Mouse (Mus musculus) thymus, postnatal 0 days (tissue): ENCODE measurements at regions not wholly inside any gene's neighbourhood (a gene's known extent, or its start where the extent isn't known, plus 50 kb on each side); places are given as distances from the start of the nearest gene placed in this dataset.

ENCODE experiments used
- DNase-seq: peaks from one replicate; pipeline ENCODE4 v3.0.0-alpha.2; 2015; ENCODE audit warnings: low spot score

- DNase-seq: peak; percentile 66
Measured at GRCm38 (mm10) chr10:25118674-25119670, 188.7 kb downstream of the Akap7 start.

DNA sequence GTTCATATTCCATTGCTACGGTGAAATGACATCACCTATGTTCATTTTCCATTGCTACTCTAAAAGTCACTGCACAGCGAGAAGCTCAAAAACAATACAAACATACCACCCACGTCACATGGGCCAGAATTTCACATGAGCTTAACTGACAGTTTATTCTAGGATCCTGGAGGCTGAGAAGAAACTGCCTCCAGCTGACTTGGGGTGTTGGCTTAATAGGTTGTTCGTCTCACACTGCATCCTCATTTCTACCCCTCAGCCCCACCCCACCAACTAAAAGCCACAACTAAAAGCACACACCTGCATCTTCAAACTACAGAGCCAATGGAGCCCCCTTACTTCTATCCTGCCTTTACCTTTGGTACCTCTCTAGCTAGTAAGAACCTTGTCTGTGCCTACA is 187.0 kb upstream of the Arg1 start:
- peak; percentile 81 for DNase-seq

DNA sequence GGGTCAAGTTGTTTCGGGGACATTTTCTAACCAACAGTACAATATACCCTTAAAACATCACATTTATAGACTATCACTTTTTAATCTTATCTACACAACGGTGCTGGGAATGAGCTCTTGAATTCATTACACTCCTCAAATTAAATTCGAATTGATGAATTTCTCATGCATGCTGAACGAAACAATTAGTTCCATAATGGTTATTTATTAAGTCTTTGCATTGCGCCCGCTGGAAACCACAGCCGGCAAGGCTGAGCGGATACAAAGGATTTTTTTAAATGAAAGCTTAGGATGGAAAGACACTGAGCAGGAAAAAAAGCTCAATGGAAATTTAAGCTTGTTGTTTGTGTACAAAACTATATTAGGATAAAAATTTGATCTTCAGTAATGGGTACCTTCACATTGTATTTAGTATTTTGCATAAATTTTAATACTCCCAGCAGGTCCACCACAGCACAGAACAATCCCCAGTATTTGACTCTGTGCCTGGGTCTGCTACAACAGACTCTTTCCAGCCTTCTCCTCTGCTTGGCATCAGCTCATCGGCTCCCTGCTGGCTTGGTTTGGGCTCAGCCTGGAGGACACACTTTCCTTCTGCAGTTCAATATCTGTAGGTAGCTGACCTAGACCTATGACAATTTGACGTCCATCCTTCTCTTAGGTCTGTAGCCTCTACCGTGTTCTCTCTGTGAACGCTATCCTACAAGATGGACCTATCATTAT is 185.3 kb upstream of the Arg1 start:
- DNase-seq: no peak

- DNase-seq: no peak
Measured at GRCm38 (mm10) chr10:25111636-25112422, 184.5 kb upstream of the Arg1 start.

- DNase-seq: no peak
Measured at GRCm38 (mm10) chr10:25111181-25111580, 183.9 kb upstream of the Arg1 start.

- DNase-seq: no peak
Measured at GRCm38 (mm10) chr10:25098070-25098469, 170.8 kb upstream of the Arg1 start.

DNA sequence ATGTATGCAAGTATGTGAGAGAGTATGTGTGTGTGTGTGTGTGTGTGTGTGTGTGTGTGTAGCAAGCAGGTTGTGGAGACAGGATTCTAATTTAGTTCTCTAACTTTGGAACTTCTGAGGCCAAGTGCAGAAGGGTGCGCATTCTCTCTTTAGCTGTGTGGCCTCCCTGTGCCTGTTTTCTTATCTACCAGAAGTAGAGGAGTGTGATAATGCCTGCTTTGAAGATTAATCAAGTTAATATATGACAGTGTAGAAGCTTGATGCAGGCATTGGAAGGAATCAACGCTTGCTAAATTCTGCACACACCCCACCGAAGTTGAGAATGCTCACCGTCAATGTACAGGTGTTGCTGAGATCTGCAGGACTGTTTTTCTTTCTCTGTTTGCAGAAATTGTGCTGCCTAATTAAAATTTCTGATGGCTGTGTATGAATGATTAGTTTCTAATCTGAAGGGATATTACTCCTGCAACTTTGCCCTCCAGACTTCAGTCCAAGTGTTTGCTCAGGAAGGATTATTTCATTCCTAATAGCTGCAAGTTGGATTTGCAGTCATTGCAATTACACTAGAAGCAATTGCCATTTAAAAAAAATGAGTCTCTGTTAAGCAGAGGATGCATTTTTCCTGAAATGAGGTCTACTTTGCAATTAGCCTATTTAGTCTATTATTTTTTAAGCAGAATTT is 162.6 kb upstream of the Arg1 start:
- DNase-seq: no peak

DNA sequence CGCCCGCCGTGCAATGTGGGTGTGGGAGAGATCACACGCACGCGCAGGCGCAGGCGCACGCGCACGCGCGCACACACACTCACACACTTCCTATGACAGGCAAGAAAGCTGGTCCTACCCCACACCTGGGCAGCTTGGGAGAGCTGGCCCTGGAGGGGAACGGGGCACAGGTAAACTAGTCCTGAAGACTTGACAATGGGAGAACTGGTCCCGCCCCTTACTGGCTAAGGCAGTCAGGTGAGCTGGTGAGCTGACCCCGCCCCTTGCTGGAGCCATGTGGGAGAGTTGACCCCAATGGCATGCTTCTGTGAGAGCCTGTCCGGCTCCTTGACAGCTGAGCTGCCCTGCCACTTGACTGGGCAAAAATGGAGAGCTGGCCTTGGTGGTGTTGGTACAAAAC is 159.5 kb upstream of the Arg1 start:
- no peak for DNase-seq

- no peak for DNase-seq
Measured at GRCm38 (mm10) chr10:25082930-25083329, 155.6 kb upstream of the Arg1 start.

DNA sequence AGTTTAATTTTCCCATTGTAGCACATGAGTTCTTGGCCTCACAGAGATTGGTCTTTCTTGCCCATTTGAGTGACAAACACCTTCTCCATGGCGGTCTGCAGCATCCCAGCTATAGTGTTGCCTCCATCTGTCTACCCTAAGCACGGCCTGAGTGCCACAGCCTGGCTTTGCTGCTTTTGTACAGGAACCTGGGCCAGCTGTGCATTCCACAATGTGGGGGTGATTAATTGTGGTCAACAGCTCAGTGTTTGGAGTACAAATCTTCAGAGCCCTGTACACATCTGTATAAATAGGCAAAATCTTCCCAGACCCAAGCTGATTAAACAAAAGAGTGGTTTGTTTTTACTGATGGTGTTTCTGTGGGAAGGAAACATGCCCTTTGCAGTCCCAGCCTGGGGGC is 145.3 kb upstream of the Arg1 start:
- no peak for DNase-seq

- DNase-seq: no peak
Measured at GRCm38 (mm10) chr10:25068301-25068700, 141.0 kb upstream of the Arg1 start.

- DNase-seq: no peak
Measured at GRCm38 (mm10) chr10:25064701-25065362, 137.5 kb upstream of the Arg1 start.

GRCm38 (mm10) chr10:25061402-25062055 is 134.2 kb upstream of the Arg1 start:
- peak; percentile 52 for DNase-seq

DNA sequence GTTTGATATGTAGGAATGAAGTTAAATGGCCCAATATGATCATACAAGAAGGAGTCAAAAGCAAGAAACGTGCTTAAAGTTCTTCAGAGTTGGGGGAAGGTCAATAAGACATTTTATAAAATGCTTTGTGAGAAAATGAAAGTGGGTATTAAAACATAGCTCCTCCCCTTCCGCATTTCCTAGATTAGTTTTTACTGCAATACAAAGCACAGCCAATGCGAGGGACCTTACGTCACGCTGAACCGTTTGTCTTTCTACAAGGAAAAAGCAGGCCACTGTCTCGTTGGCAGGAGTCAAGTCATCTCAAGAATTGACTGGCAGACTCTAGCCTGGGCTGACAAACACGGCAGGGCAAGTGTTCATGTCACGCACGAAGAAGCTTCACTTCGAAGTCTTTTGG is 131.4 kb upstream of the Arg1 start:
- no peak for DNase-seq

DNA sequence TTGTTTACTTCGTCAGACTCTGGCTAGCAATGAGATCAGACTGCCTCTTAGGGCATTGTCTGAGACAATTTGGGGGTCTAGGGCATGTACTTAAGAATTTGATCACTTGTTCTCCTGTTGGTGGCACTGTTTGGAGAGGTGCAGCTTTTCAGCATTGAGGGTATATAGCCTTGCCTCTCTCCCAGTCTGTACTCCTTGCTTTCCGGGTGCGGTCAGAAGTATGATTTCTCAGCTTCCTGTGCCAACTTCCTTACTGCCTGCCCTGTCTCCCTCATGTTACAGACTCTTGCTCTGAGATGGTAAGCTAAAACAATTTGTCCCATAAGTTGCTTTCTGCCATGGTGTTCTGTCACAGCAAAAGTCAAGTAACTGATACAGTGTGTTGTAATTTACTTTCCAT is 124.7 kb upstream of the Arg1 start:
- DNase-seq: no peak

DNA sequence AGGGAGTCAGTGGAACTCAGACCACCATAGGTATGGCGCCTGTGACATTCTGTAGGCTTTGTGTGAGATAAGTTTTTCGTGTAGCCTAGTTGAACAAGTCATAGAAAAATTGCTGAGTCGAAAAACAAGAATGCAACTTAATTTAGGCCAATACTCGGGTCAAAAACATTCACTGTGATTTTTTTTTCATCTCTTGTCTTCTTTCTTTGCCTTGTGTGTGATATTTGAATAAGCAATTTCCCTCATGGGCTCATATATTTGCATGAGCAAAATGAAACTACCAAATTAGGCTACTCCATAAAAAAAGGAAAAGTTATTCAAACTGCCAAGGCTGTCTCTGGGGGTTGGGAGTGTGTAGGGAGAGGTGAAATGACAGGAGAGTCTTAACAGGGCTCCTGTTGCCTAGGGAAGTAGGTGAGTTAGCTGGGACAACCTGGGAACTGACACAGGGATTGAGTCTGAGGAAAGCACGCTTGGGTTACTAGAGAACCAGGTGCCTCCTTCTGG is 124.1 kb upstream of the Arg1 start:
- no peak for DNase-seq

- no peak for DNase-seq
Measured at GRCm38 (mm10) chr10:25041221-25041620, 113.9 kb upstream of the Arg1 start.

GRCm38 (mm10) chr10:25039926-25040325 is 112.6 kb upstream of the Arg1 start:
- no peak for DNase-seq

DNA sequence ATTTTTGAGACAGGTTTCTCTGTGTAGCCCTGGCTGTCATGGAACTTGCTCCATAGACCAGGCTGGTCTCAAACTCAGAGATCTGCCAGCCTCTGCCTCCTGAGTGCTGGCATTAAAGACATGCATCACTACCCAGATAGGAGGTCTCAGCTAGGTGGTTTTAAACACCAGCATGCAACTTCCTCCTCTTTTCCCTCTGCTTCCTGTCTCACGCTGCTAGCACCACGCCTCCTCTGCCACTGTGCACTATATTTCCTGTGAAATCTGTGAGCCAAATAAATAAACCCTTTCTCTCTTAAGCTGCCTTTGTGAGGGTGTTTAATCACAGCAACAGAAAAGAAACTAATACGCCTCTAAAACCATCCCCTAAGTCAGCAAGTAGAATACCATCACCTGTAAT is 109.6 kb upstream of the Arg1 start:
- DNase-seq: no peak

DNA sequence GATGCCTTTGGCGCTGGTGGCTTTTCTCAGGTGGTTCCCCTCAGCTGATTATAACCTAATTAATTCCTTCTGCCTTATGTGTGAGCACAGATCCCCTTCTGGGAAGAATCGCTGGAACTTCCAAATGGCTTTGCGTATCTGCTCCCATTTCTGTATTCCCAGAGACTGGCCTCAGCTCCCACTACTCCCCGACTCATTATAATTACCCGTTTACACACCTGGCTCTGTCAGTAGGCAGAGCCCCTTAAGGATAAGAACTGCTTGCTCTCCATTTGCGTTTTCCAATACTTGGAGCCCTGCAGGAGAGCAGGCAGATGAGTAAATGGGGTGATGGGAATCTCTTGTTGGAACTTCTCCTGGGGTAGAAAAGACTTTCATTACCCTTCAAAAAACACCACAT is 108.1 kb upstream of the Arg1 start:
- no peak for DNase-seq
